8 mouse cellular contexts compared by ENCODE assay signal in the genomic region with DNA sequence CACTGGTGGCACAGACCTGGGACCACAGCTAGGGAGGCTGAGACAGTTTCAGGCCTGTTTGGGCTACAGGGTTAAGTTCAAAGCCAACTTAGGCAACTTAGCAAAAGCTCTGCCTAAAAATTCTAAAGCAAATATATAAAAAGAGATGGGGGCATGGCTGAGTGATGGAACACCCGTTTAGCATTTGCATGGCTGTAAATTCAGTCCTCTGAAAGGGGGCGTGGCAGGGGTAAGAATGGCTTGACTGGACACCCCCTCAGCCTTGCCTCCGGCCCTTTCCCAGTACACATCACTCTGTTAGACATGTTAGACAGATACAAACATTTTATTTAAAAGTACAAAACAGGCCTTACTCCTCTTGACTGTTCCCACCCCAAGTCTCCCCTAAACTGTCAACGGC. TPM values are rescaled to one million over a fixed set of nuclear protein-coding genes. Genes with fewer than 3 reads are reported as not detected.
DNase-seq lines count a peak whose midpoint lies in the region; ATAC-seq and TF ChIP-seq lines count a peak whose summit lies in the region.
"Had no signal": no experiment of that assay in that cellular context is flagged by ENCODE, and none has a peak within 500 bp of the region (broad histone marks: within the 10 kb centered on the region; RNA-seq: fewer than 3 reads in every experiment).

No protein-coding gene starts in this region.

- no peaks in the 10 kb centered on the region for H3K9me3 ChIP-seq in lung, postnatal 0 days (ENCODE audit: low read length)
- no peaks in the 10 kb centered on the region for H3K9me3 ChIP-seq in embryonic facial prominence, embryonic 15.5 days (replicated peaks)
- no peaks in the 10 kb centered on the region for H3K9me3 ChIP-seq in limb, embryonic 10.5 days (replicated peaks)
- no peaks in the 10 kb centered on the region for H3K9me3 ChIP-seq in stomach, embryonic 15.5 days

- no peaks in the 10 kb centered on the region for H3K36me3 ChIP-seq in lung, postnatal 0 days (ENCODE audit: insufficient read depth, low read length)
- no peaks in the 10 kb centered on the region; the same call in 1 of the 2 replicates for H3K36me3 ChIP-seq in embryonic facial prominence, embryonic 15.5 days
- no peaks in the 10 kb centered on the region for H3K36me3 ChIP-seq in limb, embryonic 10.5 days
- no peaks in the 10 kb centered on the region for H3K36me3 ChIP-seq in stomach, embryonic 15.5 days

- H3K4me1 ChIP-seq in lung, postnatal 0 days (ENCODE audit: insufficient read depth, low read depth, low read length): peaks cover 23% of the 10 kb centered on the region
- H3K4me1 ChIP-seq in embryonic facial prominence, embryonic 15.5 days: peaks cover 30% of the 10 kb centered on the region
- peaks cover 52% of the 10 kb centered on the region for H3K4me1 ChIP-seq in limb, embryonic 10.5 days
- peaks cover 25% of the 10 kb centered on the region for H3K4me1 ChIP-seq in stomach, embryonic 15.5 days

- ATAC-seq in lung, postnatal 0 days: no peak
- ATAC-seq in embryonic facial prominence, embryonic 15.5 days (ENCODE audit: insufficient number of reproducible peaks, low FRiP score, low TSS enrichment, low read depth): no peak
- ATAC-seq in stomach, embryonic 15.5 days (ENCODE audit: insufficient read depth, low FRiP score, low read depth): no peak
- ATAC-seq in erythroid progenitor cell, adult 5-6 weeks (replicated peaks; ENCODE audit: low FRiP score, poor library complexity, severe bottlenecking): no peak

- no peaks in the 10 kb centered on the region for H3K27me3 ChIP-seq in lung, postnatal 0 days (replicated peaks; ENCODE audit: insufficient read depth, low read length)
- no peaks in the 10 kb centered on the region for H3K27me3 ChIP-seq in embryonic facial prominence, embryonic 15.5 days
- peaks cover 11% of the 10 kb centered on the region for H3K27me3 ChIP-seq in limb, embryonic 10.5 days (ENCODE audit: low read depth, poor library complexity, severe bottlenecking)
- H3K27me3 ChIP-seq in stomach, embryonic 15.5 days (replicated peaks): no peaks in the 10 kb centered on the region

- H3K27ac ChIP-seq in lung, postnatal 0 days (ENCODE audit: low read length): peak overlapping the region; percentile 98
- H3K27ac ChIP-seq in embryonic facial prominence, embryonic 15.5 days (replicated peaks): peak overlapping the region; percentile 92
- peak overlapping the region; percentile 79 for H3K27ac ChIP-seq in limb, embryonic 10.5 days
- peak overlapping the region; percentile 93 for H3K27ac ChIP-seq in stomach, embryonic 15.5 days

- no peak overlapping the region for H3K4me3 ChIP-seq in lung, postnatal 0 days (ENCODE audit: low read depth, low read length)
- no peak overlapping the region for H3K4me3 ChIP-seq in embryonic facial prominence, embryonic 15.5 days (replicated peaks)
- H3K4me3 ChIP-seq in limb, embryonic 10.5 days: no peak overlapping the region
- H3K4me3 ChIP-seq in stomach, embryonic 15.5 days (replicated peaks): no peak overlapping the region

- 51% methylated on average over 4 of the region's 4 CpGs for WGBS in lung, postnatal 0 days
- 73% methylated on average over 4 of the region's 4 CpGs for WGBS in embryonic facial prominence, embryonic 15.5 days
- WGBS in limb, embryonic 10.5 days: 80% methylated on average over 4 of the region's 4 CpGs
- WGBS in stomach, embryonic 15.5 days: 71% methylated on average over 4 of the region's 4 CpGs

- peak overlapping the region; percentile 24; the same call in 1 of the 2 replicates for H3K9ac ChIP-seq in lung, postnatal 0 days (replicated peaks; ENCODE audit: low read depth)
- no peak overlapping the region for H3K9ac ChIP-seq in embryonic facial prominence, embryonic 15.5 days
- no peak overlapping the region; the same call in 1 of the 2 replicates for H3K9ac ChIP-seq in stomach, embryonic 15.5 days

- no peak for TF ChIP-seq CTCF in lung, postnatal 0 days (IDR thresholded peaks at IDR 0.05)

- peak overlapping the region; percentile 42 for H3K4me2 ChIP-seq in lung, postnatal 0 days (replicated peaks; ENCODE audit: low read depth, low read length)
- 0 out of 2 replicates have a peak overlapping the region, but pooled peaks have one; percentile 41 for H3K4me2 ChIP-seq in embryonic facial prominence, embryonic 15.5 days (replicated peaks)
- peak overlapping the region; percentile 46 for H3K4me2 ChIP-seq in stomach, embryonic 15.5 days

- no peak for TF ChIP-seq EP300 in lung, postnatal 0 days (IDR thresholded peaks at IDR 0.05)

- peak; percentile 49 for DNase-seq in lung, postnatal 0 days (ENCODE audit: low spot score)
- DNase-seq in lung, postnatal 10 days: no peak
- DNase-seq in limb, embryonic 10.5 days (ENCODE audit: low spot score): no peak
- no peak for DNase-seq in MN1 (ENCODE audit: low spot score)

RNA-seq across cellular contexts. Expression of a gene that starts 0.8 kb away (rescaled TPM):
- polyA plus RNA-seq in lung, postnatal 0 days (2015; fragmentation: Nextera tagmentation; extraction: Ambion mirVana): 0.73 and 0.78 TPM in 2 replicates
- polyA plus RNA-seq in embryonic facial prominence, embryonic 15.5 days (2015; fragmentation: Nextera tagmentation; extraction: Ambion mirVana): 1.5 and 2.0 TPM in 2 replicates
- 0.60 and 2.0 TPM in 2 replicates for polyA plus RNA-seq in limb, embryonic 10.5 days (2016; fragmentation: Nextera tagmentation; extraction: Ambion mirVana)
- polyA plus RNA-seq in stomach, embryonic 15.5 days (2015; fragmentation: Nextera tagmentation; extraction: Ambion mirVana): 1.6 and 1.8 TPM in 2 replicates
- total RNA-seq in erythroid progenitor cell, adult 5-6 weeks (2015; ENCODE audit: low replicate concordance): not detected in 2 replicates
- not detected in 2 replicates for total RNA-seq in erythroid progenitor cell, adult 5-6 weeks (2017; ENCODE audit: low replicate concordance)
- polyA plus RNA-seq: large intestine, adult 2 months had no signal

RNA-seq across cellular contexts. Expression of a gene that starts 16.4 kb away (rescaled TPM):
- polyA plus RNA-seq in lung, postnatal 0 days (2015; fragmentation: Nextera tagmentation; extraction: Ambion mirVana): 36.7 and 43.2 TPM in 2 replicates
- polyA plus RNA-seq in embryonic facial prominence, embryonic 15.5 days (2015; fragmentation: Nextera tagmentation; extraction: Ambion mirVana): 43.6 and 48.5 TPM in 2 replicates
- polyA plus RNA-seq in limb, embryonic 10.5 days (2016; fragmentation: Nextera tagmentation; extraction: Ambion mirVana): 27.2 and 42.1 TPM in 2 replicates
- polyA plus RNA-seq in stomach, embryonic 15.5 days (2015; fragmentation: Nextera tagmentation; extraction: Ambion mirVana): 35.3 and 37.3 TPM in 2 replicates
- 29.2 and 32.7 TPM in 2 replicates for total RNA-seq in erythroid progenitor cell, adult 5-6 weeks (2015; ENCODE audit: low replicate concordance)
- total RNA-seq in erythroid progenitor cell, adult 5-6 weeks (2017; ENCODE audit: low replicate concordance): 20.9 and 63.7 TPM in 2 replicates

RNA-seq across cellular contexts. Expression of a gene that starts 18.9 kb away (rescaled TPM):
- 0.18 and 0.37 TPM in 2 replicates for polyA plus RNA-seq in lung, postnatal 0 days (2015; fragmentation: Nextera tagmentation; extraction: Ambion mirVana)
- polyA plus RNA-seq in embryonic facial prominence, embryonic 15.5 days (2015; fragmentation: Nextera tagmentation; extraction: Ambion mirVana): 2.2 and 3.0 TPM in 2 replicates
- polyA plus RNA-seq in limb, embryonic 10.5 days (2016; fragmentation: Nextera tagmentation; extraction: Ambion mirVana): 0.73 and 0.96 TPM in 2 replicates
- polyA plus RNA-seq in stomach, embryonic 15.5 days (2015; fragmentation: Nextera tagmentation; extraction: Ambion mirVana): 2.2 and 2.5 TPM in 2 replicates
- total RNA-seq in erythroid progenitor cell, adult 5-6 weeks (2015; ENCODE audit: low replicate concordance): not detected in 2 replicates
- not detected in 2 replicates for total RNA-seq in erythroid progenitor cell, adult 5-6 weeks (2017; ENCODE audit: low replicate concordance)

RNA-seq across cellular contexts. Expression of a gene that starts 19.8 kb away (rescaled TPM):
- 468 and 502 TPM in 2 replicates for polyA plus RNA-seq in lung, postnatal 0 days (2015; fragmentation: Nextera tagmentation; extraction: Ambion mirVana)
- polyA plus RNA-seq in embryonic facial prominence, embryonic 15.5 days (2015; fragmentation: Nextera tagmentation; extraction: Ambion mirVana): 179 and 184 TPM in 2 replicates
- 28.5 and 43.4 TPM in 2 replicates for polyA plus RNA-seq in limb, embryonic 10.5 days (2016; fragmentation: Nextera tagmentation; extraction: Ambion mirVana)
- polyA plus RNA-seq in stomach, embryonic 15.5 days (2015; fragmentation: Nextera tagmentation; extraction: Ambion mirVana): 140 and 159 TPM in 2 replicates
- total RNA-seq in erythroid progenitor cell, adult 5-6 weeks (2015; ENCODE audit: low replicate concordance): 99.5 and 157 TPM in 2 replicates
- total RNA-seq in erythroid progenitor cell, adult 5-6 weeks (2017; ENCODE audit: low replicate concordance): 59.8 and 70.0 TPM in 2 replicates

RNA-seq across cellular contexts. Expression of a gene that starts 23.4 kb away (rescaled TPM):
- 5.4 TPM in 2 replicates for polyA plus RNA-seq in lung, postnatal 0 days (2015; fragmentation: Nextera tagmentation; extraction: Ambion mirVana)
- polyA plus RNA-seq in embryonic facial prominence, embryonic 15.5 days (2015; fragmentation: Nextera tagmentation; extraction: Ambion mirVana): 8.7 and 10.1 TPM in 2 replicates
- polyA plus RNA-seq in limb, embryonic 10.5 days (2016; fragmentation: Nextera tagmentation; extraction: Ambion mirVana): 3.6 and 4.5 TPM in 2 replicates
- polyA plus RNA-seq in stomach, embryonic 15.5 days (2015; fragmentation: Nextera tagmentation; extraction: Ambion mirVana): 6.4 and 6.9 TPM in 2 replicates
- not detected in 2 replicates for total RNA-seq in erythroid progenitor cell, adult 5-6 weeks (2015; ENCODE audit: low replicate concordance)
- total RNA-seq in erythroid progenitor cell, adult 5-6 weeks (2017; ENCODE audit: low replicate concordance): 0.13 TPM in 1 of 2 replicates, not detected in the other
